Mouse (Mus musculus) thymus, postnatal 4 days (tissue): ENCODE data around the gene Inka2.

Experiments used
- DNase-seq: peaks from one replicate; pipeline ENCODE4 v3.0.0; 2021

Gene Inka2

DNA sequence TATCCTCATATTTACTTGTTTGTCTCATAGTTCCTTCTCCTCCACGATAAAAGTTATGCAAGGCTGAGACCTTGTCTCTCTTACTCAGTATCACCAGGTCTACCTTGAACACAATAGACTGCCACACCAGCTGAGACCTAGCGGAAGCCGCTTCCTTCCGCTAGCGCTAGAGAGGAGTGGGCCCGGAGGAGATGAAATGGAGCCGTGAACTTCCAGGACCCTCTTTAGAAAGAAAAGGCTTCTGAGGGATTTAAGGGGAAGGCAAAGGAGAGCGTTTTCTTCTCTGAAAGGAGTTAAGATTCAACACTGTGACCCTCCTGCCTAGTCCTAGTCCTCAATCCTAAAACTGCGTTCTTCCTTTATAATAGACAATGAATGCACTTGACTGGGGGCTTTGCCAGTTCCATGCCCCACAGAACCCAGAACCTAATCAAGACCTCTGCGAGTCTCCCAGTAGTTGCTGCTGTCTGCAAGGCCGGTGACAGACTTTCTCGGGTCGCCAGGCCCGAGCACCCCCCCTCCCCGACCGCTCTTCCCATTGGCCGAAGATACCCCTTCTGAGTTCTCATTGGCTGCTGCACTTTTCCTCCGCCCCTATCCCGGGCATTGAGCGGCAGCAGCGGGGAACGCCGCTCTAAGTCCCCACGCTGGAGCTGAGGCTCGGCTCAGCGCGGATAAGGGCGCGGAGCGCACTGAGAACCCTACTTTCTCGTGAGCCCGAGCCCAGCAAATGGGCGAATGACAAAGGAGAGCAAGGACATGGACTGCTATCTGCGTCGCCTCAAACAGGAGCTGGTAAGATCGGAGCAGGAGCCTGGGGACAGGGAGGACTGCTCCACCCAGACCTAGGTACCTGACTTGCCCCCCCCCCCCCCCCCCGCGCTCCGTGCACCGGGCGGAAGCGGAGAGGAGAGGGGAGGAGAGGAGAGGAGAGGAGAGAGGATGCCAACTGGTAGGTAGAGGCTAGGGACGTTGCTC, at the start of gene Inka2:
Inka2 (plus strand) TSS at position 569 of the 978 bp plus-strand sequence.
- peak; percentile 83 for DNase-seq

DNA sequence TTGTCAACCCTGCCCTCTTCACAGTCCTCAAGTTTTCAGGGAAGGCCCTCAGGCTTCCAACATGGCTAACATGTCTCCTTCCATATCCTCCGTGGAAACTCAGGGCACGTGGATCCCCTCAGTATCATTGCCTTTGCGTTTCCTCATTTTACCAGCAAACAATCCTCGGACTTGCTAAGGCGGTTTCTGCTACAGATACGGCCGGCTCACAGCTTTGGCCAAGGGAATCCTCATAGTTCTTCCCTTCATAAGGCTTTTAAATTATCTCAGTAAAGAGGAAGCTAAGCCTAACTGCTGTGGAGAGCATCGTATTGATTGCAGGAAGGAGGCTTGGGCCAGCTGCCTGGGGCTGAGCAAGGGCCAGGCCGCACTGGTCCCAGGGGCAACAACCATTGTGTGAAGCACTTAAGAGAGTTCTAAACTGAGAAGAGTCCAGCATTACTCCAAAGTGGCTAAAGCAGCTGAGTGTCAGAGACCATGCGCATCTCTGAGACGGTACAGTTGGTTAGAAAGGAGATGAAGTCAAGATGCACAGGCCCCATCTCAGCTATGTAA, 49.3 kb upstream of the Inka2 start:
- DNase-seq, result no peak

GRCm38 (mm10) chr3:105660530-105660929, 43.9 kb upstream of the Inka2 start:
- DNase-seq, result no peak

GRCm38 (mm10) chr3:105663043-105663442, 41.4 kb upstream of the Inka2 start:
- DNase-seq, result no peak

- no peak for DNase-seq
Observed at GRCm38 (mm10) chr3:105665105-105665765, 39.2 kb upstream of the Inka2 start.

DNA sequence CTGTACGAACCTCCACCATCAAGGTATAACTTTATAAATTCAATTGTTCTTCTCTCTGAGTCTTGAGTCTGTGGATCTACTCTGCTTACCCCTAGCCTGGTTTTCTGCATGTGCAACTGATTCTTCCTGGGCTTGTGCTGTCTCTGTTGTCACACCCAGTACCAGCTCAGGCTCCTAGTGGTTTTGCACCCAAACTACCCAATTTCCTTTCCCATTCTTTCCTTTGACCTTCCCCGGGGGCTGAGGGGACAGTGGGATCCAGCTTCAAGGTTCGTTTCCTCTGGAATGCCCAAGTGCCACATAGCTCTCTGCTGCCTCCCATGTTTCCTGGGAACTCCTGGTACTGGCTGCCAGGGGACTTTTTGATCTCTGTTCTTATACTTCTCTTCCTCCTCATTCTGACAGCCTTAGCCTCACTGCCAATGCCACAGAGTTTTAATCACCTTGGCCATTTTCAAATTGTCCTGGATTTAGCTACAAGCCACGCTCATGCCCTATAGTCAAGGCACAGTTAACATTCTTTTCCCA, 37.3 kb upstream of the Inka2 start:
- DNase-seq, result no peak

- DNase-seq, result no peak
Observed at GRCm38 (mm10) chr3:105668161-105668560, 36.2 kb upstream of the Inka2 start.

- no peak for DNase-seq
Observed at GRCm38 (mm10) chr3:105669776-105670175, 34.6 kb upstream of the Inka2 start.

- DNase-seq, result no peak
Observed at GRCm38 (mm10) chr3:105670801-105671200, 33.6 kb upstream of the Inka2 start.

DNA sequence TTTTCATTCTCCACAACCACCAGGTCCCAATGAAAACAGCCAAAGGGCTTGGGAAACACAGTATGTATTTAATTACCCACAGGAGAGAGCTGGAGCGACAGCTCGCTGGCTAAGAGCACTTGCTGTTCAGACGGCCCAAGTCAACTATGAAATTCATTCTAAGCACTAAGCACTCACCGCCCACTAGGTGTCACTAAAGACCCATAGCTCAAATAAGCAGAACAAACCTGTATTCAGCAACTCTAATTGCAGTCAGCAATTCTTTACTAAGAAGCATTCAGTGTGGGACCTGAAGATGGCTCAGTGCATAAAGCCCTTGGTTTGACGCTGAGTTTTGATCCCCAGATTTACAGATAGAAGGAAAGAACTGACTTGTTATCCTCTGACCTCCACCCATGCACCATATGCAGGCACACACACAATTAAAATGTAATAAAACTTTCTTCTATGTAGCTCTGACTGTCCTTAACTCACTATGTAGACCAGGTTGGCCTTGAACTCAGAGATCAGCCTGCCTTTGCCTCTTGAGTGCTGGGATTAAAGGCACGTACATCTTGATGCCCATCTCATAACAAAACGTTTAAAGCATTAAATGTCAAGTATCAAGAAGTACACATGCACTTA, 29.7 kb upstream of the Inka2 start:
- DNase-seq, result peak; percentile 62

DNA sequence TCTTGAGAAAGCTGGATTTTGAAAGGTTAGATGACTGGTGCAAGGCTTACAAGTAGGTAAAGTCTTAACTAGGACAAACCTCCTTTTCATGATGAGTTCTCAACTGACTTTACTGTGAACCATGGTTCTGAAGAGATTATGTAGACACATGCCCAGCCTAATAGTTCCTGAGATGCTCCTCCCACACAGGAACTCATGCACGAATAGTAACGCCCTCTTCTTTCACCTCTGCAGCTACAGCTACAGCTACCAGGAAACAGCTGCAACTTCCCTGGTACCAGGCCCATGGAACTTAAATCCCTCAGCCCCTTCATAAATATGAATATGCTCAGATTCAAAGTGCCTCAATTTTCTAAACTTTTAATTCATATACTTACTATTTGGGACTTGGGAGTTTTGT, 28.5 kb upstream of the Inka2 start:
- DNase-seq, result no peak

DNA sequence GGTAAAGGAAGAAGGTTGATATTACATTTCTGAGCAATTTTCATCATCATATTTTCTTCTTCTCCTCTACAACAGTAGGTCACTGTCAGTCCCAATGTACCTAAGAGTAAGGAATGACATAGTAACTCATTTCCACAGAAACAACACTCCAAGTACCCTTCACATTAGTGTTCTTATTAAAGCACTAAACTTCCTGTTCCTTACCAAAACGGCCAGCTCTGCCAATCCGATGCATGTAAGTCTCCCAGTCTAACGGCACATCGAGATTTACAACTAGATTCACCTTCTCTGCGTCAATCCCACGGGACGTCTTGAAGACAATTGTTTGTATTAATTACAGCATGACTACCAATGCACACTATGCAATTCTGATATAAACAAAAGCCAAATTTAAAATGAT, 24.1 kb upstream of the Inka2 start:
- no peak for DNase-seq

- DNase-seq, result no peak
Observed at GRCm38 (mm10) chr3:105686394-105687323, 17.7 kb upstream of the Inka2 start.

GRCm38 (mm10) chr3:105687324-105688060, 16.9 kb upstream of the Inka2 start, which contains the start of gene Ddx20:
Ddx20 (minus strand) TSS chr3:105687574.
- DNase-seq, result peak; percentile 95

- no peak for DNase-seq
Observed at GRCm38 (mm10) chr3:105688536-105688935, 15.9 kb upstream of the Inka2 start.

DNA sequence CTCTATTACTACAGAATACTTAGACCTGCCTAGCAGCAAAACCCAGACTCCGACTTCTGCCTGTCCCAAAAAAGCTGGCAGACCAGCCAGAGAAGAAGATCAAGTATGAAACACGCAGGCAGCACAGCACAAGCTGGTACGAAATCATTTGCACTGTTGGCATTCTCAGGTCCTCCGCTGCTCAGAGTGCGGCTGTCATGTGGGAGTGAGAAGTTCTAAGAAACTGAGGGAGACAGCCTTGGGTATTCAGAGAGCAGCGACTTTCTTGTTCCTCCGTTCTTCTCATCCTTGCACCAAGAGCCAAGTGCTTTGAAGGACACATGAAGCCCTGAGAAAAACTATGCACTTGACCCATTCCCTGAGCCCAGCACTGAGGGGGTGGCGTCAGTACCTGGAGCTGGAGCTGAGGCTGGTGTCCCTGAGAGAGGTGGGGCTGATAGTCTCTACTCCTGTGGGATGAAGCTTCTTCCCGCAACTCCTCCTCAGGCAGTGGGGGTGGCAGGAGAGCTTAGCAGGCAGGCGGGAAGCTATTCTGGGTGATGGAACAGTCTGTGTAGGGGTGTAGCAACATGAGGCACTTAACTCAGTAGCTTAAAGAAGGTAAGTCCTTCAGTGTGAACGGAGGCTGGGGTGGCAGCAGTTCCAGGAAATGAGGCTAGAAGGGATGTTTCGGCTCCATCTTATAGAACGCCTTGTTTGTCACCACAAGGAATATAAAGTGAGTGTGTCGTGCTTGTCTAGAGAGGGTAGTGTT, 10.9 kb upstream of the Inka2 start:
- no peak for DNase-seq

DNA sequence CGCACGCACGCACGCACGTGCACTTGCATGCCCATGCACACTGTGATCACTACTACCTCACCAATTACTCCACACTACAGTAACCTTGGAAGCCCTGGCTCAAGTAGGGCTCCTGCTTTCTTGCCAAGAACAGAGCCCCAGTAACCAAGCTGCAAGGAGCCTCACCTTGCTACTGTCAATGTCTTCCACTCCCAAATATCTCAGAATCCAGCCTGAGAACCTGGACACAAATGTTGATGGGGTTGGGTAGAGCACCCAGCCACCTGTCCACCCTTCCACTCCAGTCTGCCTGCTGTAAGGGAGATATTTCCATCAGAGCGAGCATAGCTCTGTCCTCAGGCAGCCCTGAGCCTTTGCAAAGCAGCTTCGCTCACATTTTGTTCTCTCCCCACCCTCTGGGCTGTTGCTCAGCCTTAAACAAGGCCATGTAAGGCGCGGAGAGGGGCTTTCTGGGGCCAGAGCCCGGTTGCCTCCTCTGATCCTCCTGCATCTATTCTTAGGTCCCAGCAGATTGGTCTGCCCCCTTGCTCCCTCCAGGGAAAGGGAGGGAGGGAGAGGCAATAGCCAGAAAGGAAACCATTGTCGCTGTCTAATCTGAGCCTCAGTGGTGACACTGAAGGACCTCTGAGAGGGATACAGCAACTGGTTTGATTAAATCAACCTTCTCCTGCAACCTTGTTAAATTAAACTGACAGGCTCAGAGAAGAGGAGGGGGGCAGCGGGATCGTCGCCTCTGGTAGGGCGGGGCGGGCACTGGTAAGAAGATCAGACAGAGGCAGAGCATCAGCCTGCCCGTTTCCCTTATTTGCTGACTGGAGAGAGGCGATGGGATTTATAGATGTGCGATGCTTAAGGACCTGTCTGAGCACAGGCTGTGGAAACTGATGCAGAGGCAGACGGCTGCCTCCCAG, 8.7 kb upstream of the Inka2 start:
- no peak for DNase-seq

- DNase-seq, result no peak
Observed at GRCm38 (mm10) chr3:105696387-105697147, 7.8 kb upstream of the Inka2 start.

GRCm38 (mm10) chr3:105697148-105697441, 7.3 kb upstream of the Inka2 start:
- no peak for DNase-seq
